Mouse (Mus musculus): ENCODE measurements at regions not wholly inside any gene's neighbourhood (a gene's known extent, or its start where the extent isn't known, plus 50 kb on each side); places are given as distances from the start of the nearest gene placed in this dataset.

DNA sequence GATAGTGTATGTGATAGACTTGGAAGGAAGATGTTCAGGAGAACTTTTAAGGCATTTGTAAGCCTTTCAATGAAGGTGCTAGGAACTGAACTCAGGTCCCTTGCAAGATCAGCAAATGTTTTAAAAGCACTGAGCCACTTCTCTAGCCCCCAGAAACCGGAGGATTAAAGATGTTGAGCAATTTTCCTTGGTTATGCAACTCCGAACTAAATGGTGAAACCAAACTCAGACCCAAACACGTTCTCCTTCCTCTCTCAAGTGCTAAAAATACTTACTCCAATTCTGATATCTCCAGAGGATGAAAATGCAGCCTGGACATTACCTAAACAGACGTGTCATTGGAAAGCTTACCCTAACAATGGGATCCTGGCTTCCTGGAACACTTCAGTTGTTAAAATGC, 378.8 kb downstream of the Kcnj2 start:
- no peak for DNase-seq (ENCODE audit: low spot score)

DNA sequence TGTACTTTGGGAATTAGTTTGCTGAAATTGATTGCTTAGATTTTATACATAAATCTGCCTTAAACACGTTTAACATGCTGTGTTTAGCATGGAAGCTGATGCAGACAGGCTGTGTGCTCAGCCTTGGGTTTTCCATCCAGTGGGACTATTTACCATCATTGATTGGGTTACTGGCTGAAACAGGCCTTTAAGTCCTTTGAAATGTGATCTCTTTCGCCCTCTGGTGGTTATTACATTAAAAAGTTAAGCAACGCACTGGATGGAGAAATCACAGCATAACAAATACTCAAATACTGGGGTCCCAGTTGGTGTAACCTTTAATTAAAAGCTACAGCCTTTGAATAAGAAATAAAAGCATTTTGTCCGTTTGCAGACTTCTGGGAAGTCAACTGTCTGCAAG, 379.8 kb downstream of the Kcnj2 start:
- DNase-seq (ENCODE audit: low spot score) = no peak

- DNase-seq (ENCODE audit: low spot score) = no peak
Measured at GRCm38 (mm10) chr11:111450811-111451494, 385.0 kb downstream of the Kcnj2 start.

DNA sequence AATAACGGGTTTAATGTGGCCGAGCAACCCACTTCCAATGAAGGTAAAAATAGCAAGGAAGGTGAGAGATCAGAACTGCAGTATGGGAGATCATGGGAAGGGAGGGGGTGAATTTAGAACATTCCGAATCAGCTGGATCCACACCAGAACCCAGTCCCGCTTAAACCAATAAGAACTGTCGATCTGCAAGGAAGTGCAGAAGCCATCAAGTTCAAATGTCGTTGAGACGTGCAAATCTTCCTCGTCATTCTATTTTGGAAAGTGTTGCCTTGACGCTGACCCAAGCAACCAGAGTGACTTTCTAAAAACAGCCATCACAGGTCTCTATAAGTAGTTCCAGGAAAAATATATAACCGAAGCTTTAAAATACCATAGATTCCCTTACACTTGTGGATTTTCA, 394.1 kb downstream of the Kcnj2 start:
- no peak for DNase-seq (ENCODE audit: low spot score)

DNA sequence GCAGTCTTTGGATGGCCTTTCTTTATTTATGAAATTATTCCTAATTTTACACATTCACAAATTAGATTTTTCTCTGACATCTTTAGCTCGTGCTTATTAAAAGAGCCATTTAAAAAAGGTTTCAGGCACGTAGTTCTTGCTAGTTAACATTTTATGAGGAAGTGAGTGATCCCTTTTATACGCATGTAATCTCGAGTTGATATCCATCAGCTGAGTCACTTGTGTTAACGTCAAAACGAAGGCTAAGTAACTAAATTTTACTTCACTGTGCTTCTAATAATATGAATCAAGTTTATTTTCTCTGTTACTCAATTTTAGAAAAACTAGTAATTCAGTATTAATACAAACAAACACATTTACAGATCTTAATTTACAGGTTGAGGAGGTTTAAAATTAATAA, 419.0 kb downstream of the Kcnj2 start:
- DNase-seq (ENCODE audit: low spot score) = no peak

DNA sequence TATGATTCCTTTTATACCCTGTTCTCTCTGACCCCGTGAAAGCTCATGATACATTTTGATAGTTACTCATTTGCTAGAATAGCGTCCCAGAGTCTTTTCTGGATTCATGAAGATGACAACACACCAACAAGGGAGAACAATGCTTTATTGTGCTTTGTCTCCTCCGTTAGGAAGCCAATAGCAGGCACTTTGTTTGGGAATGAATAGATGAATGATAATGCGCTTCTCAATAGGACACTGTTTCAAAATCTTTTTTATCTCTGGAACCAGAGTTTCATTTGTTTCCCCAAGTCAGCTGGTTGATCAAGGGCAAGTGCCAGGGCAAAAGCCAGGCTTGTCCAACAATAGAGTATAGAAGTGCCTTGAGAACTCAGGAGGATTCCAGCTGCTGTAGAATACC, 446.5 kb downstream of the Kcnj2 start:
- DNase-seq (ENCODE audit: low spot score) = no peak

- no peak for DNase-seq (ENCODE audit: low spot score)
Measured at GRCm38 (mm10) chr11:111522716-111523115, 456.8 kb downstream of the Kcnj2 start.

- DNase-seq (ENCODE audit: low spot score) = no peak
Measured at GRCm38 (mm10) chr11:111523465-111523864, 457.5 kb downstream of the Kcnj2 start.

- no peak for DNase-seq (ENCODE audit: low spot score)
Measured at GRCm38 (mm10) chr11:111526010-111526742, 460.2 kb downstream of the Kcnj2 start.

DNA sequence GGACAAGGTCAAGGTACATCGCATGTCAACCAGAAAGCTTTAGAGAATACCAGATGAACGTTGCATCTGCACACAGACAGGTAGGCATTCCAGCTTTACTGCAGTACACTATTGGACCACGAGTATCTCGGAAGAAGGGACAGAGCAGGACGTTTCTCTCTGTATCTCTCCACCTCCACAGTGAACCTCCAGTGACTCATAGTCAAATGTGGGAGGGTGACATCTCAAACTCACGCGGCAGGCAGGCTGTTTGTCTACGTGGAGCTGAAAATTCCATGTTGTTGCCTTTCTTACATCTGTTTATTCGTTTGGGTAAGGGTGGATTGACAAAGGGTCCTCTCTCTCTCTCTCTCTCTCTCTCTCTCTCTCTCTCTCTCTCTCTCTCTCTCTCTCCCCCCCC, 463.6 kb downstream of the Kcnj2 start:
- no peak for DNase-seq (ENCODE audit: low spot score)

DNA sequence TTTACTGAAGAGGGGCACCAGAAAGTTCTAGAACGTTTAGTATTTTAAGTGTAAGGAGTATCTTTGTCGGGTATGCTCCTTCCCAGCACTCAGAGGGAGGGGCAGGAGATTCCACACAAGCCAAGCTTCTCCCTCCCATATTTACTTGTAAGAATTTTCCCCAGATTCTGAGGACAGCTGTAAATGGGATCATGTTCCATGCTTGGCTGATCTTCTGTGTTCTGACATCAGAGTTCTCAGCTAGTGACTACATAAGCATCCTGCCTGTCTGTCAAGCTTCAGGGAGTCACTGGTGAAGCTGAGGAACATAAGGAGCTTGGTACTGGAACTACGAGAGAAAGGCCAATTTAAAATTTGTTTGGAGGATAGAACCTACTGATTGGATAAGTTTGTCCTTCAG, 464.9 kb downstream of the Kcnj2 start:
- no peak for DNase-seq (ENCODE audit: low spot score)

DNA sequence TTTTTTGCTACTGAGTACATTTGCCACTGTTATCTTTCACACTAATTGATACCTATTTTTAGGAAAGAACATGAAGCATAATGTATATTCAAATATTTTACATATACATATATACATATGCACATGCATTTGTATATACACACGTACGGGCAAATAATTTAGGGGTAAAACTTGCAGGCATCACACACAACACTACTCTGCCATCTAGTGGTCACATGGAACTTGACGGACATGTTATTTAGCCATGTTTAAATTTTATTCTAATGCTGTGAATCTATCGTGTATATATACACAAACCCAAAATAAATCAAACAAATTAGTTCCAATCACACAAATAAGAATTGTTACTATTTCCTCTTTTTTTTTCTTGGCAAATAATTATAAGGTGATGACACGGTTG, 466.5 kb downstream of the Kcnj2 start:
- no peak for DNase-seq (ENCODE audit: low spot score)

GRCm38 (mm10) chr11:111536040-111536836, 470.3 kb downstream of the Kcnj2 start:
- DNase-seq (ENCODE audit: low spot score) = no peak

DNA sequence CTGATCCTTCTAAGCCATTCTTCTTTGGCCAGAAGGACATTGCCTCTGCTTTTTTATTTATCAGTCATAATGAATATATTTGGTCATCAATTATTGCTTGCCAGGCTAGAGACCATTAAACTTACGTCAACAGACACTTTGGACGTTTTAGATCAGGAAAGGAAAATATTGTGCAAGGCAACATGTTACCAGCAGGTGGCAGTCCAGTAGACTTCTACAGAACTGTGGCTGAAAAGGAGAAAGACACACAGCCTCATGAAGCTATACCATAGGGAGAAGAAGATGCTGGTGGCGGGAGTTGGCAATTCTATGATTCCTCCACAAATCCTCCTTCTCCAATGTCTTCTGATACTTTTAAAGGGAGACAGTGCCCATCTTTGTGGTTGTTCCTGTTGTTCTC, 471.7 kb downstream of the Kcnj2 start:
- DNase-seq (ENCODE audit: low spot score) = no peak

DNA sequence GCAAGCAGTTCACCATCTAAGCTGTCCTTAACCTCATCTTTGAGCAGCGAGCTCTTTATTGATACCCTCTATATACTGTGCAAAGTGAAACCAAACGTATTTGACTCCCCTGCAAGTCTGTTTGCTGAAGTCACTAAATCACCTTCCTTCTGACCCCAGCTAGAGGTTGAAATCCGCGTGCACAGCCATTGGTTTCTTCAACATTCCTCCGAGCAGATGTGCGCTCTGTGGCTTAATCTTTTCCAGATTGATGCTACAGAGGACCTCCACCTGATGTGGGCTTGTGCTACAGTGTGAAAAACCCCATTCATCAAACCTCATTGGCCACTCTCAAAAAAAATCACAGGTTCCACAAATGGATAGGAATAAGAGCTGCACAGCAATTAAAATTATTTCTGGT, 474.0 kb downstream of the Kcnj2 start:
- DNase-seq (ENCODE audit: low spot score) = no peak

DNA sequence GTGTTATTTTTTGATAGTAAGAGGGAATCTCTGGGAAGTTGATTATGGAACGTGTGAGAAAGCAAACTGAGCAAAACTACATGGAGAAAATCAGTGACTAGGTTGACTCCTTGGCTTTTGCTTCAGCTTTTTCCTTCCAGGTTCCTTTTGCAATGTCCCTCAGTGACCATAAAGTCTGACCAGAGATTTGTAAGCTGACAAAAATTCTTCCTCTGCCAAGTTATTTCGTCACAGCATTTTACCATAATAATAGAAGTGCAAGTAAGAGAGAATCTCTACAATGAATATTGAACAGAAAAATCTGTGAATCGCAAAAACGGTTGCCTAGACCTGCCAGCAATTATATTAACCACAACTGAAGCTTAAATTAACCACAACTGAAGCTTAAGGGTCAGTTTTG, 479.3 kb downstream of the Kcnj2 start:
- DNase-seq (ENCODE audit: low spot score) = no peak

- no peak for DNase-seq (ENCODE audit: low spot score)
Measured at GRCm38 (mm10) chr11:111555131-111555530, 489.2 kb downstream of the Kcnj2 start.

GRCm38 (mm10) chr11:111555615-111556014, 489.7 kb downstream of the Kcnj2 start:
- DNase-seq (ENCODE audit: low spot score) = no peak

DNA sequence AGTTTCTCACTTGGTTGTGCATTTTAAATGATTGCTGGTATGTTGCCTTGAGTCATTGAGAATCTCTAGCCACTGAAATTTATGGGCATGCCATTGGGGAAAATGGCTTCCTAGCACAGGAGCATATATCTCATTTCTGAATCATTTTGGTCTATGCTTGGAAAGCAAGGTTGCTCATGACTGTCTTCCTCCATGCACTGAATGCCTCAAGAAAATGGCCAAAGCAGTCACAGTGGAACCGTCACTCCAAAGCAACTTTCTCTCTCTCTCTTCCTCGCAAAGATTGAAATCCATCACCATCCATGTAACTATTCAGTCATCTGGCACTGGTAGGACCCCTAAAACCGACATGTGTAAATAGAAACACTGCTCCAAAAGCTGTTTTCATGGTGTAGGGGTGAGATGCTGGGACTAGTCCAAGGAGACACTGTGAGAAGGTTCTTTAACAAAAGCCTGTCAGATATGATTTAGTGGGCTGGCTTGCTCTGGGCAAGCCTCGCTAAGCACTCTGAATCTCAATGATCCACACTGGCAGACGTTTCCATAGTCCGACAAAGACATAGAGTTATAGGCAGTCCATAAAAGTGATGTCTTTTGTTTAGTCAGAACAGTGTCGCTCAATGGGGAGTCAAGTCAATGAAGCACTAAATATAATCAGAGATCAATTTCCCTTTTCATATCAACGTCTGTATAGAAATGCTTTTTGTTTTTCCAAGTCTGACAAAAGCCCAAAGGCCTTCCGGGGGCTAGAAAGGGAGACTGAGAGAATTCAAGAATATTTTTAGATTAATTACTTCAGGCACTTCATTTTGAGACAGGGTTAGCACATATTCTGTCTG, 492.6 kb downstream of the Kcnj2 start:
- DNase-seq (ENCODE audit: low spot score) = no peak

- DNase-seq (ENCODE audit: low spot score) = no peak
Measured at GRCm38 (mm10) chr11:111563171-111563570, 497.2 kb downstream of the Kcnj2 start.

DNA sequence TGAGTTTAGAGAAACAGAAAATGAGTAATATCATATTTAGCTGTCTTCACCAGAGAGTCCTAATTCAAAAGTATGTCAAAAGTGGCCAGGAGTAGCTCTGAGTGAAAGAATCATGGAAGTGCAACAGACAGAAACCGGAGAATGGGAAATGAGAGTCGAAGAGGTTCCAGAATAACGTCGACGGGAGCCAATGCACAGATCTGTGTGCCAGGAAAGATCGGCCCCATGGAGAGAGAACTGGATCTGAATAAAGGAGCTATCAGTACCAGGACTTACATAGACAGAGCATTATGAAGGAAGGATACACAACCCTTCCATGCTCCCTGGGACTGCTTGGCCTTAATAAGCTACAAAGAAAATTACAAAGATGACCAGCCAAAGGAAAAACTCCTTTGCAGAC, 502.1 kb downstream of the Kcnj2 start:
- DNase-seq (ENCODE audit: low spot score) = no peak

- DNase-seq (ENCODE audit: low spot score) = no peak
Measured at GRCm38 (mm10) chr11:111568876-111569275, 502.9 kb downstream of the Kcnj2 start.

Data from spleen, adult 12 weeks (tissue).